Mouse (Mus musculus) G1E (cell line): ENCODE data around the gene Rgs6. TPM values are rescaled to one million over a fixed set of nuclear protein-coding genes. Genes with fewer than 3 reads are reported as not detected.

Experiments used
- ATAC-seq: 2 replicates; pipeline ENCODE4 v1.8.0; 2016; ENCODE audit warnings: mild to moderate bottlenecking; ENCODE audit not compliant: insufficient number of reproducible peaks, poor library complexity, low FRiP score, severe bottlenecking; ENCODE audit errors: extremely low read depth
- DNase-seq: peaks from one replicate; pipeline ENCODE4 v3.0.0; 2012; ENCODE audit warnings: low spot score
- H3K27me3 ChIP-seq: 2 replicates; pipeline ENCODE4 v1.6.1; 2012; ENCODE audit warnings: mild to moderate bottlenecking, low read length, inconsistent platforms; ENCODE audit not compliant: insufficient read depth
- H3K36me3 ChIP-seq: replicated peaks from 2 replicates; pipeline ENCODE3; 2012; ENCODE audit warnings: mild to moderate bottlenecking, inconsistent platforms
- H3K4me1 ChIP-seq: 2 replicates; pipeline ENCODE4 v1.6.1; 2012; ENCODE audit warnings: low read depth, low read length, inconsistent platforms, mixed read lengths; ENCODE audit not compliant: insufficient read depth
- H3K4me3 ChIP-seq: 2 replicates; pipeline ENCODE4 v1.5.1; 2012; ENCODE audit warnings: low read depth, mild to moderate bottlenecking, inconsistent platforms, low read length, moderate library complexity, mixed read lengths
- H3K9me3 ChIP-seq: replicated peaks from 2 replicates; pipeline ENCODE4 v1.6.1; 2012; ENCODE audit warnings: inconsistent platforms
- CTCF ChIP-seq: IDR thresholded peaks from 2 replicates; pipeline ENCODE4 v1.5.1; 2012; ENCODE audit warnings: low read depth, low read length, inconsistent platforms, mixed read lengths
- GATA1 ChIP-seq: IDR thresholded peaks from 2 replicates; pipeline ENCODE4 v1.6.1; 2012; ENCODE audit warnings: borderline replicate concordance, low read length, inconsistent platforms, mixed read lengths
- GATA2 ChIP-seq: IDR thresholded peaks from 2 replicates; pipeline ENCODE4 v1.6.1; 2012; ENCODE audit warnings: low read depth, low read length, inconsistent platforms, borderline replicate concordance
- POLR2AphosphoS5 ChIP-seq: IDR thresholded peaks from 2 replicates; pipeline ENCODE4 v1.6.1; 2012; ENCODE audit warnings: low read depth, low read length, inconsistent platforms; ENCODE audit not compliant: insufficient replicate concordance
- TAL1 ChIP-seq: conservative IDR thresholded peaks from 2 replicates; pipeline ENCODE4 v1.6.1; 2012; ENCODE audit warnings: low read depth, low read length, inconsistent platforms, mixed read lengths
- polyA plus RNA-seq: library from polyadenylated mRNA; stranded (reverse); fragments of >175 nt; gene quantifications from 2 replicates; pipeline ENCODE4 v1.2.3, GENCODE M21; 2012
- total RNA-seq, 2 experiments: library from RNA; stranded (forward) in 1 of 2; stranded (reverse) in 1 of 2; fragments of 200-1000 nt in 1 of 2; fragments of >200 nt in 1 of 2; fragmentation: Nextera tagmentation in 1 of 2; gene quantifications; 2 replicates each; pipeline ENCODE4 v1.2.3; 2014 to 2017

Gene Rgs6
- total RNA-seq (2014; fragmentation: Nextera tagmentation) = not detected in 2 replicates
- total RNA-seq (2017) = 0.44 and 1.0 TPM in 2 replicates
- not detected in 2 replicates for polyA plus RNA-seq

GRCm38 (mm10) chr12:82588017-82588416, at the start of gene Rgs6:
TSS of gene Rgs6 (plus strand) at chr12:82588292.
- no peak within 1 kb of the TSS for H3K4me3 ChIP-seq
- TF ChIP-seq TAL1 (no peak), GATA2 (no peak), GATA1 (no peak), CTCF (no peak), POLR2AphosphoS5 (no peak)
- peaks cover 3% of the 10 kb centered on the region; the same call in 1 of the 2 replicates for H3K27me3 ChIP-seq
- ATAC-seq = no peak
- no peaks in the 10 kb centered on the region for H3K36me3 ChIP-seq
- no peaks in the 10 kb centered on the region for H3K4me1 ChIP-seq
- no peaks in the 10 kb centered on the region for H3K9me3 ChIP-seq
- no peak for DNase-seq

GRCm38 (mm10) chr12:82547127-82547526, 41.0 kb upstream of the Rgs6 start:
- ATAC-seq (no peak), DNase-seq (no peak)
- Histone ChIP-seq H3K9me3 (peaks cover 7% of the 10 kb centered on the region), H3K4me1 (no peaks in the 10 kb centered on the region), H3K27me3 (peaks cover 3% of the 10 kb centered on the region; the same call in 1 of the 2 replicates), H3K4me3 (no peak overlapping the region), H3K36me3 (no peaks in the 10 kb centered on the region)
- no peak for TF ChIP-seq GATA2
- no peak for TF ChIP-seq POLR2AphosphoS5
- no peak for TF ChIP-seq GATA1
- TF ChIP-seq CTCF = no peak
- no peak for TF ChIP-seq TAL1

GRCm38 (mm10) chr12:82549228-82549627, 38.9 kb upstream of the Rgs6 start:
- no peak for TF ChIP-seq TAL1
- TF ChIP-seq GATA2 = no peak
- no peak for TF ChIP-seq GATA1
- TF ChIP-seq POLR2AphosphoS5 = no peak
- no peak for TF ChIP-seq CTCF
- H3K27me3 ChIP-seq = peaks cover 5% of the 10 kb centered on the region; the same call in 1 of the 2 replicates
- H3K36me3 ChIP-seq = no peaks in the 10 kb centered on the region
- H3K4me1 ChIP-seq = no peaks in the 10 kb centered on the region
- ATAC-seq = no peak
- no peak for DNase-seq
- H3K4me3 ChIP-seq = no peak overlapping the region
- H3K9me3 ChIP-seq = peaks cover 7% of the 10 kb centered on the region

DNA sequence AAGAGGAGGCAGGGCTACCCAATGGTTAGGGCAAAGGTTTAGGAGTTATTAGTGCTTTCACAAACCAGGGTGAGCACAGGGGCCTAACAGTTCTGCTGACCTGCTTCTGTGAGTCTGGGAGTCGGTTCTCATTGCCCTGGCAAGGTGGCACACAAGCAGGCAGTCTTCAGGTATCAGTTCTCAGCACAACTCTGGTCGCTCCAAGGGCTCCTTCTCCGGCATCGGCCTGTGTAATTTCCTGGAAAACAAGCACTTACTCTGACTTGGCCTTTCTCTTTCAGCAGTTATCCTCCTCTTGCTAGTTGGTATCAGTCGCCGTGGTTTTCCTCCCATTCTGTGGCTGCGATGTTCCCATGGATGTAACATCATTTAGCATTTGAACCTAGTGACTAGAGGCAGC, 38.0 kb upstream of the Rgs6 start:
- no peak for DNase-seq
- Histone ChIP-seq H3K4me3 (no peak overlapping the region), H3K36me3 (no peaks in the 10 kb centered on the region), H3K9me3 (peaks cover 7% of the 10 kb centered on the region), H3K4me1 (no peaks in the 10 kb centered on the region), H3K27me3 (peaks cover 5% of the 10 kb centered on the region; the same call in 1 of the 2 replicates)
- no peak for ATAC-seq
- TF ChIP-seq TAL1 = no peak
- TF ChIP-seq POLR2AphosphoS5 = no peak
- no peak for TF ChIP-seq GATA2
- TF ChIP-seq CTCF = no peak
- no peak for TF ChIP-seq GATA1

GRCm38 (mm10) chr12:82552376-82552775, 35.7 kb upstream of the Rgs6 start:
- no peak for TF ChIP-seq GATA2
- no peak for TF ChIP-seq TAL1
- H3K4me1 ChIP-seq = no peaks in the 10 kb centered on the region
- H3K4me3 ChIP-seq = no peak overlapping the region
- H3K36me3 ChIP-seq = no peaks in the 10 kb centered on the region
- H3K27me3 ChIP-seq = peaks cover 2% of the 10 kb centered on the region; the same call in 1 of the 2 replicates
- peaks cover 7% of the 10 kb centered on the region for H3K9me3 ChIP-seq
- DNase-seq (no peak), ATAC-seq (no peak)

DNA sequence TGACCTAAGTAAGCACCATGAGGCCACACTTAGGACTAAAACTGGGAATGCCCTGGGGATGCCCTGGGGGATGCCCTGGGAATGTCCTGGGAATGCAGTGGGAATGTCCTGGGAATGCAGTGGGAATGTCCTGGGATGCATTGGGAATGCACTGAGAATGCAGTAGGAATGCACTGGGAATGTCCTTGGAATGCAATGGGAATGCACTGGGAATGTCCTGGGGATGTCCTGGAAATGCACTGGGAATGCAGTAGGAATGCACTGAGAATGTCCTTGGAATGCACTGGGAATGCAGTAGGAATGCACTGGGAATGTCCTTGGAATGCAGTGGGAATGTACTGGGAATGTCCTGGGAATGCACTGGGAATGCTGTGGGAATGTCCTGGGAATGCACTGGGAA, 25.2 kb upstream of the Rgs6 start:
- no peaks in the 10 kb centered on the region for H3K4me1 ChIP-seq
- no peak for ATAC-seq
- H3K27me3 ChIP-seq = peaks cover 10% of the 10 kb centered on the region
- no peaks in the 10 kb centered on the region for H3K9me3 ChIP-seq
- H3K4me3 ChIP-seq = no peak overlapping the region
- no peaks in the 10 kb centered on the region for H3K36me3 ChIP-seq
- no peak for DNase-seq
- no peak for TF ChIP-seq GATA1
- no peak for TF ChIP-seq POLR2AphosphoS5
- TF ChIP-seq GATA2 = no peak
- TF ChIP-seq CTCF = no peak
- TF ChIP-seq TAL1 = no peak

GRCm38 (mm10) chr12:82568370-82568769, 19.7 kb upstream of the Rgs6 start:
- no peaks in the 10 kb centered on the region; the same call in 1 of the 2 replicates for H3K4me1 ChIP-seq
- TF ChIP-seq CTCF (no peak), TAL1 (no peak), GATA1 (no peak), GATA2 (no peak), POLR2AphosphoS5 (no peak)
- H3K27me3 ChIP-seq = peaks cover 2% of the 10 kb centered on the region; the same call in 1 of the 2 replicates
- ATAC-seq = no peak
- peak; percentile 3 for DNase-seq
- no peaks in the 10 kb centered on the region for H3K36me3 ChIP-seq
- H3K4me3 ChIP-seq = no peak overlapping the region
- H3K9me3 ChIP-seq = no peaks in the 10 kb centered on the region
